Comparison of ENCODE assay signal across 10 mouse cellular contexts in the genomic region with DNA sequence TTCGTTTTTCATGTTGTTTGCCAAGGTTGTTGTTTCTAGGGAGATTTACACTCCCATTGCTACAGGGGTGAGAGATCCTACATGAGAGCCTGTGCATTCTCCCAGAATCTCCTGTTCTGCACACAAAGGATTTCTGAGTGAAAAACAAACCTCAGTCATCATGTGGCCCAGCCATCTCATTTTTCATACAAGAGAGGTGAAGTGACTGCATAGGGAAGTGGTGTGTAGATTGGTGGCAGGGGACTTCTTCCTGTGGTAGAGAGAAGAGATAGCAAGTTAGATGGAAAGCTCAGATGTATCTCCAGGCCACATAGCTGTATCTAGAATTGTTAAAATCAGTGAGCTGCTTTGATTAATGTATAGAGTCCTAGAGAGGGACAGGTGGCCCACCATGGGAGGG.
"Had no signal": no experiment of that assay in that cellular context is flagged by ENCODE, and none has a peak within 500 bp of the region (broad histone marks: within the 10 kb centered on the region; RNA-seq: fewer than 3 reads in every experiment).

No protein-coding gene starts in this region.

- H3K4me1 ChIP-seq: limb, embryonic 15.5 days; liver, embryonic 12.5 days had no signal

- H3K4me3 ChIP-seq: limb, embryonic 15.5 days; liver, embryonic 12.5 days; midbrain, embryonic 12.5 days had no signal

- ATAC-seq: liver, embryonic 12.5 days had no signal

- DNase-seq: kidney, adult 9 months; kidney, postnatal 36 days; lung, embryonic 14.5 days; lung, postnatal 10 days; lung, postnatal 4 days had no signal

- H3K4me2 ChIP-seq: limb, embryonic 15.5 days; liver, embryonic 12.5 days; lung, embryonic 14.5 days; midbrain, embryonic 12.5 days had no signal

- H3K9ac ChIP-seq: limb, embryonic 15.5 days; liver, embryonic 12.5 days; lung, embryonic 14.5 days; midbrain, embryonic 12.5 days had no signal

- H3K9me3 ChIP-seq: limb, embryonic 15.5 days; liver, embryonic 12.5 days; midbrain, embryonic 12.5 days had no signal

- H3K27me3 ChIP-seq: limb, embryonic 15.5 days; liver, embryonic 12.5 days; midbrain, embryonic 12.5 days had no signal

- H3K36me3 ChIP-seq: limb, embryonic 15.5 days; liver, embryonic 12.5 days; midbrain, embryonic 12.5 days had no signal

- H3K27ac ChIP-seq: kidney, postnatal 0 days; limb, embryonic 15.5 days; liver, embryonic 12.5 days; midbrain, embryonic 12.5 days; stomach, postnatal 0 days had no signal
